Mouse (Mus musculus) small intestine, adult 2 months (tissue): ENCODE measurements around the gene Actn1.

Source experiments
- CTCF ChIP-seq: fragments of 200-500 bp; IDR thresholded peaks from 2 replicates; pipeline ENCODE4 v1.5.1; 2012; ENCODE audit warnings: low read depth, mild to moderate bottlenecking, control low read depth, inconsistent platforms, low read length, moderate library complexity, mixed read lengths; ENCODE audit not compliant: insufficient replicate concordance, insufficient read length; ENCODE audit errors: extremely low read depth
- POLR2A ChIP-seq: fragments of 200-500 bp; IDR thresholded peaks from 2 replicates; pipeline ENCODE4 v1.6.1; 2012; ENCODE audit warnings: low read depth, mild to moderate bottlenecking, control low read depth, inconsistent platforms, low read length, moderate library complexity

DNA sequence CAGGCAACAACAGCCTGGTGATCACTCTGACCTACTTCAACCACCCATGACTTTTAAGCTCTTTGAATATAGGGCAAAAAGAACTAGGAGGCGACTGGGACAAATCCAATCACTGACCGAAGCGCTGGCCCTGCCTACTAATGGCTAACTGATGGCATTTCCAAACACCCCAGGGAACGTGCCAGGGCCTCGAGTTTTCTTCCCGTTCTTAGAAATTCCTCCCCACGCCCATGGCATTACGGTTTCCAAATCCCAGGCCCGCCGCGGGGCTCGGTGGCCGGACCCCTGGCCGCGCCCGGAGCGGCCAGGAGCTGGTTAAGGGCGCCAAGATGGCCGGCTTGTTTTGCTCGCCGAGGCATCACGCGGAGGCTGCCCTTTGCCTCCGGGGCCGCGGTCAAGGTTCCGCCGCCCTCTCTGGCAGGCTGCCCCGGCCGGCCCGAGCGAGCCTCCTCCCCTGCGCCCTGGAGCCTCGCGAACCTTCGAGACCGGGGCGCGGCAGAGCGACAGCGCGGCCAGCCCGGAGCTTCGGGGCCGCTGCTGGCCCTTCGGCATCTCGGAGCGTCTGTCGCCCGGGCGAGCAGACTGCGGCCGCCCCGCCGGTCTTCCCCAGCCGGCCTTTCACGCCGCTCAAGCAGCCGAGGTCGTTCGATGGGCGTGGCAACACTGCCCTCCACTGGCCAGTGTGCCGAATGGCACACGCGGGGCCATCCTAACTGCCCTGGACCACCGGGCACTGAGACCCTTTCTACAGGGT is 127.7 kb downstream of the Actn1 start:
- TF ChIP-seq POLR2A (peak; percentile 67; the same call in 1 of the 2 replicates), CTCF (peak; percentile 95)
